Mouse (Mus musculus) bone marrow, adult 2 months (tissue): ENCODE results near the gene Stx6. TPM values are rescaled to one million over a fixed set of nuclear protein-coding genes. Genes with fewer than 3 reads are reported as not detected.

Experiments used
- H3K27ac ChIP-seq: fragments of 200-500 bp; 2 replicates; pipeline ENCODE4 v1.5.1; 2012; ENCODE audit warnings: low read depth, mild to moderate bottlenecking, control low read depth, inconsistent platforms, low read length; ENCODE audit not compliant: control insufficient read depth, poor library complexity, insufficient read depth
- H3K4me1 ChIP-seq: fragments of 200-500 bp; 2 replicates; pipeline ENCODE4 v1.6.1; 2011; ENCODE audit warnings: low read length; ENCODE audit not compliant: control insufficient read depth, insufficient read depth
- H3K4me3 ChIP-seq: fragments of 200-500 bp; replicated peaks from 2 replicates; pipeline ENCODE3; 2011; ENCODE audit warnings: mild to moderate bottlenecking, low read depth, low read length, control low read depth; ENCODE audit not compliant: control insufficient read depth
- CTCF ChIP-seq: fragments of 200-500 bp; IDR thresholded peaks from 2 replicates; pipeline ENCODE4 v1.5.1; 2011; ENCODE audit warnings: low read length, control low read depth; ENCODE audit not compliant: control insufficient read depth, insufficient read depth
- POLR2A ChIP-seq: fragments of 200-500 bp; IDR thresholded peaks from 2 replicates; pipeline ENCODE4 v1.6.1; 2011; ENCODE audit warnings: low read depth, mild to moderate bottlenecking, control low read depth, low read length, borderline replicate concordance; ENCODE audit not compliant: control insufficient read depth
- whole genome bisulfite sequencing: fragments of 180-500 bp; shearing (Covaris S2); methylation state at CpG from one replicate; pipeline ENCODE4 v1.1.7; 2018; 5-methylcytosine and 5-hydroxymethylcytosine counted together
- polyA plus RNA-seq: library from polyadenylated mRNA; stranded (reverse); fragments of >200 nt; gene quantifications from 2 replicates; pipeline ENCODE4 v1.2.4, GENCODE M21; 2011; ENCODE audit warnings: low replicate concordance; ENCODE audit not compliant: missing spikeins, insufficient read depth, insufficient read length

Stx6 gene
- polyA plus RNA-seq, 1 experiment = 13.7 TPM

DNA sequence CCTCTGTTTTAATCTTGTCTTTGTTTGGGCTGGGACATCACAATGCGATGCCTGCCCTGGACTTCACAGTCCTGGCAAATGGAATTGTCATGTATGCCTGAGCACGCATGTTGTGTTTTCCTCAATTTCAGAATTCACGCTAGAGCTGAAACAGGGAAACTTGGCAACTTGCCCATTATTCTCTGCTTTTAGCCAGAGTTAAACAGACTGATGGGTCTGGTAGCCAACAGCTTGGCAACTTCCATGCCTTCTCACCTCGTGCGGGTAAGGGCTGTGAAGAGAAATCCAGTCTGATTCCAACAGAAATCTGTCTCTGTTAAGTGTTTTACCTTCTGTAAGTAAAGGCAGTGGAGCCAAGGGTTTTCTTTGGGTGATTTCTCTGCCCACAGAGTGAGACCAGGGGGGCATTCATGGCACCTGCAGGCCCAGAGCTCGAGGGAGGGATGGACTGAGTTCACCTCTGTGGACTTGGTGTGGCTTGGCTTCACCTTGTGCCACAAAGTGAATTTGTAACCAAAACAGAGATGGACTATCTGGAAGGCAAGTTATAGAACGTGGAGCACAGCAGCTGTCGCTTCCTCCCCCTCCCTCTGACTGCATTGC lies 46.1 kb downstream of the Stx6 start:
- H3K4me1 ChIP-seq = peaks cover 2% of the 10 kb centered on the region
- H3K4me3 ChIP-seq = no peak overlapping the region
- WGBS = 87% methylated on average over 8 of the region's 8 CpGs
- H3K27ac ChIP-seq = no peak overlapping the region
- TF ChIP-seq CTCF (no peak), POLR2A (no peak)

DNA sequence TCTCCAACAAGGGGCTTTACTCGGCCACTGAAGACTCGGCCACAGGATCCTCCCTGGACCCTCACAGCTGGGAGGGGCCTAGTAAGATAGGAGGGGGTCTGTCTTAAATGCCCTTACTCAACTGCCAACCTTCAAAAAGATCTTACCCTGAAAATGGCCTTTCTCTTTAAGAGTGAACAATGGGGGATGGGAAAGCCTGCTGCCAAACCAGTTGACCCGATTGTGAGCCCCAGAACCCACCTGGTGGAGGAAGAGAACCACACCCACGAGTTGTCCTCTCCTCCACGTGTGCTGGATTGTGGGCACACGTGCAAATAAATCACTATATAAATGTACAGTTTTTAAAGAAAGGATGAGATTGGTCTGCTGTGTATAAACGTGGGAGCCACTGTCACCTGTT lies 46.8 kb downstream of the Stx6 start:
- WGBS = 53% methylated on average over 7 of the region's 7 CpGs
- Histone ChIP-seq H3K27ac (no peak overlapping the region), H3K4me3 (no peak overlapping the region), H3K4me1 (peaks cover 2% of the 10 kb centered on the region)
- TF ChIP-seq CTCF (no peak), POLR2A (no peak)

DNA sequence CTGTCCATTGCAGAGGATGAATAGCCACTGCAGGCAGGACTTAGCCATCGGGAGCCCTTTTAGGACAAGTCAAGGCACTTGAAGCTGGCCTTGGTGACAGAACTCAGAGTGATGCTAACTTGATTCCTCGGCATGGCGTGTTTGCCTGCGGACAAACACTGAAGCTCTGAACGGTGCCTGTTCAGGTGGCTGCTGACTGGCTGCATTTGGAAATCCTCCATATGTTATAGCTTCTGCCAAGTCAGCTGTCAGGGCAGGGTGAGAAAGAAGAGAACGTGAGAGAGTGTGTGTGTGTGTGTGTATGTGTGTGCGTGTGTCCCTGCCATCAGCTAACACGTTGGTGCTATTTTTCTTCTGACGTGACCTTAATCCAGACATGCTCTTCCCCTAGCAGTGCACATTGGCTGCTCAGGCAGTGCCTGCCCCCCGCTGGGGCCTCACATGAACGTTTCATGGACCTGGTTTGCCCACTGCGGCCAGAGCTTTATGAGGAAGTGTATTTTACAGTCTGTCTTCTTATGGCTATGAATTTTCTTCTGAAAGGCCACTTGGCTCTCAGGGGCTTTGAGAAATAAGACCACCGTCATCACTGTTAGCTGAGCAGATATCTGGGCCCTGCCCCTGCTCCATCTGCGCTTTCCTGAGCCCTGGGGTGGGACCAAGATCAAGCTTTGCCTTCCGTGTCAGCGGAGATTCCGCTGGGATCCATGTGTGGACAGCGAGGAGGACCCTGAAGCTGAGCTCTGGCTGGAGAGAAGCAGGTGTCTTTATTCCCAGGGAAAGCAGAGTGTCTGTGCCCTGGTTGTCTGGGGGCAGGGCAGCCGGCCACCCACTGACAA lies 47.5 kb downstream of the Stx6 start:
- no peak overlapping the region for H3K27ac ChIP-seq
- H3K4me1 ChIP-seq = peaks cover 2% of the 10 kb centered on the region
- WGBS = 58% methylated on average over 19 of the region's 19 CpGs
- H3K4me3 ChIP-seq = no peak overlapping the region
- TF ChIP-seq CTCF (no peak), POLR2A (no peak)

DNA sequence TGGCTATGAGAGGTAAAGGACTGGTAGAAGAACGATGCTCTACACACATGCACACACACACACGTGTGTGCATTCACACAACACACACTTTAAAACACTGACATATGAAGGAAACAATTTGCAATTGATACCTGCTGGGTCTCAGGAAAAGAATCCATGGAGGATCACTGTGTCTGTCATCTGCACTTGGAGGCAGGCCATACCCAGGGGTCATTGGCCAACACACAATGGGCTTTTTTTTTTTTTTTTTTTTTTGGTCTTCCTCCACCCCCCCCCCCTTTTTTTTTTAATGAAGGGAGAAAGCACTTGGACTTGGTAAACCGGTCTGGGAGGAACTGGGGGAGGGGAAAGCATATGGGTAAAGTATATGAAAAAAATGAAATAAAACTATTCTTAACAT lies 49.3 kb downstream of the Stx6 start:
- 86% methylated on average over 3 of the region's 3 CpGs for WGBS
- Histone ChIP-seq H3K4me3 (no peak overlapping the region), H3K4me1 (no peaks in the 10 kb centered on the region), H3K27ac (no peak overlapping the region)
- no peak for TF ChIP-seq CTCF
- TF ChIP-seq POLR2A = no peak

DNA sequence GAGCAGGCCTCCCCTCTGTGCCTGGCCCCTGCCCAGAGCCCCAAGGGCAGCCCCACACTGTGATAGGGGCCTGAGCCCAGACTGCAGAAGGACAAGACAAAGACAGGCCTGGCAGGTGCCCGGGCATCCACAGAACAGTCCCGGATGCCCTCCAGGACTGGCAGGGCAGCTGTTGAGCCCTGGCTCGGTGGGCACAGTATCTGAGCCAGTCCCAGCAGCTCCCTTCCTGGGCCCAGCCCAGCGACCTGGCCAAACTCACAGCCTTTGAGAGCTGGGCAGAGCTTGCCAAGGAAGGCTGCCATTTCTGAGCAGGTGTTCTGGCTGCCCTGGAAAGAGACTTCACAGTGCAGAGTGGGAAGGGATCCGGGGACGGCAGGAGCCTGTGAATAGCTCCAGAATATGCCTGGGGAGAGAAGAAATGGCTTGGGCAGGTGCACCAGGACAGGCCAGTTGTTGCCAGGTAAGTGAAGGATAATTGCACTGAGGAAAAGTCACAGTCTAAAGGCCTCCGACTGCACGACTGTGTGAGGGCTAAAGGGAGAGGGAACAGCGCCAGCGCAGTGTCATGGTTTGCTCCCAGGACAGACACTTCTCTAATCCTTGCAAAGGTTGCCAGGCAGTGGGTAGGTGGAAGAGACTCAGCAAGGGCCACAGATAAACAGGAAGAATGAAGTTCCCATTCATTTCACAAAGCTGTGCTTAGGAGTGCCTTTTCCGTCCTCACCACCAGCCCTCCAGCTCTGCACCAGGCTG lies 51.7 kb downstream of the Stx6 start:
- TF ChIP-seq CTCF (no peak), POLR2A (no peak)
- no peak overlapping the region for H3K27ac ChIP-seq
- no peak overlapping the region for H3K4me3 ChIP-seq
- WGBS = 58% methylated on average over 11 of the region's 11 CpGs
- H3K4me1 ChIP-seq = no peaks in the 10 kb centered on the region

DNA sequence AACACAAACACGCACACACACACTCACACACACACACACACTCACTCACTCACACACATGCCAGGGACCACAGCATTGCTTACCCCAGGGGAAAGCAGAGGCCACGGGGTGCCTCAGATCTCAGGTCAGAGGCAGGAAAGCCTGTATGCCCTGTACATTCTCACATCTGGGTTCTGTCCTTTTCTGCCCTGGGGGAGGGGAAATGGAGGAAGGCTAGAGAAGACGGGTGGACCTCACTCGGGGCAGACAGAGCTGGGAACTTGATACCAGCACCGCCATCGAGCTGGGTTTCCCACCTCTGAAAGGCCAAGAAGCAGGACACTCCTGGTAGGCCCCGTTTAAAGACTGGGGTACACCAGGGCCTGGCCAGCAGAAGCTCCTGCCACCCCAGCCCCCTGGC lies 52.5 kb downstream of the Stx6 start:
- Histone ChIP-seq H3K4me1 (no peaks in the 10 kb centered on the region), H3K4me3 (no peak overlapping the region), H3K27ac (no peak overlapping the region)
- TF ChIP-seq POLR2A (no peak), CTCF (no peak)
- WGBS = 58% methylated on average over 7 of the region's 7 CpGs

DNA sequence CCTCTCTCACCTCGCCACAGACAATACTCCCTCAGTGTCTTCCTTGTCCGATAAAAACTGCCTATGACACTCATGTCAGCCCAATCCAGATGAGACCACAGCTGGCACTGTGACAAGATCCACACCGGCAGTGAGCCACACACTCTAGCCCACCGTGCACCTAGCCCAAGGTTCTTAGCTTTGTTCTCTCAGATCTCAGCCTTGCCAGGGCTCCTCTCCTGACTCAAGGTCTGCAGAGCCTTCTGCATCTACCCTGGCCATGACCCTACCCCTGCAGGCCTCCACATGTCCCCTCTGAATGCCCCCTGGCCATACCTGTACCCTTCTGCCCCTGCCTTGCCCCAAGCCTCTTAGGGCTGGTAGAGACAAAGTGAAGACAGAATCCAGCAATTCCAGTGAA lies 53.6 kb downstream of the Stx6 start:
- H3K4me3 ChIP-seq = no peak overlapping the region
- no peaks in the 10 kb centered on the region for H3K4me1 ChIP-seq
- no peak overlapping the region for H3K27ac ChIP-seq
- 38% methylated on average over 4 of the region's 4 CpGs for WGBS
- TF ChIP-seq POLR2A (no peak), CTCF (no peak)

DNA sequence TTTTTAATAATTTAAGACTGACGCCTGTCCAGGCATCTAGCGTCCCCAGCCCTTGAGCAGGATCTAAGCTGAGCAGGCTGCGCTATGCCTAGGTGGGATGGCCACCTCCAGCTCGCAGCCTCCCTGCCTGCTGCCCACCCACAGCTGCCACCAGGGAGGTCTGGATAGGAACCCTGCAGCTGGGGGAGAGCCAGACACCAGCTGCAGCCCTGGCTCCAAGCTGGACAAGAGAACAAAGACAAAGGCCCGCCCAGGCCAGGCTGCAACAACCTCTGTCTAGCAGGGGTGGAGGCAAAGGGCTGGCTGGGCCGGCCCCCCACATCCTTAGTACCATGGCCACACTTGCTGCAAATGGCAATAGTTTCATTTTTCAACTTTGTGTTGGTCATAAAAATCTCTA lies 54.0 kb downstream of the Stx6 start:
- no peak for TF ChIP-seq CTCF
- no peak for TF ChIP-seq POLR2A
- Histone ChIP-seq H3K4me3 (no peak overlapping the region), H3K4me1 (no peaks in the 10 kb centered on the region), H3K27ac (no peak overlapping the region)
- WGBS = 64% methylated on average over 6 of the region's 6 CpGs
